Mouse (Mus musculus): ENCODE results near the gene Lrrc28. TPM values are rescaled to one million over a fixed set of nuclear protein-coding genes. Genes with fewer than 3 reads are reported as not detected.

Lrrc28 gene
- total RNA-seq (2014; fragmentation: Nextera tagmentation), result 12.0 and 28.8 TPM in 2 replicates
- 13.3 and 15.5 TPM in 2 replicates for total RNA-seq (2017)

DNA sequence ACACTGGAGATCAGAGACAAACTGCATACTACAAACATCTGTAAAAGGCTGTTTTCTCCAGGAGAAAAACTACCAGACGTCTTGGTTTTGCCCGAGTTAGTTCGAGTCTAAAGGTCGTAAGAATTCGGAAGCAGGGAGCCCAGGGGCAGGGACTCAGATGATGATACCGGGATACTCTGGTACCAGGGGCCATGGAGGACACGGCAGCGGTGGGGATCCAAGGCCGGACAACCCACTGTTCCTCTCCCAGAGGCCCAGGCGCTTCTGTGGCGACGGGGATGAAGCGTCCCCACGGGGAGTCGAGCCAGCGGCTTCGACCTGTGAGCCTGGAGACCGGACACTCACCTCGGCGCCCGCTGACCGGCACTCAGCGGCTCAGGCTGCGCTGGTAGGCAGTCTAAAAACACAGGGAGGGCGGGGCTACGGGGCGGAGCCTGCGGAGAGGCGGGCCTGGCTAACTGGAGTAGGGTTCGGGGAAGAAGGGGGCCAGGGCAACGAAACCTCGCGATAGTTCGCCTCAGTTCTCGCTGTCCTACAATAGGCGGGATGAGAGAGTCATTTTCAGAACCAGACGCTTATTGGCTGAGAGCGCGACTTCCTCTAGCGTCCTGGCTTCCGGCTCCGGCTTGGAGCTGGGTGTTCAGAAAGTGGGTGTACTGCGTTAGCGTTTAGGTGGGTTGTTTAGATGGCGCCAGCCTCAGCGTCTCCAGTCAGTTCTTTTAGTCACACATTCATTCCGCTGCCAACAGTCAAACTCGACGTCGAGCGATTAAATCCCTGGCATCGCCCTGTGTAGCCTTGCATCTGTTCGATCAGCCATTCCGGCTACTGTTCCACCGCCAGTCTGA, at the start of gene Lrrc28:
Gene Lrrc28, minus strand, starts transcription at position 436 of the 848 bp plus-strand sequence.
- ATAC-seq (replicated peaks; ENCODE audit: low FRiP score, low TSS enrichment, poor library complexity, severe bottlenecking), result peak; percentile 98

DNA sequence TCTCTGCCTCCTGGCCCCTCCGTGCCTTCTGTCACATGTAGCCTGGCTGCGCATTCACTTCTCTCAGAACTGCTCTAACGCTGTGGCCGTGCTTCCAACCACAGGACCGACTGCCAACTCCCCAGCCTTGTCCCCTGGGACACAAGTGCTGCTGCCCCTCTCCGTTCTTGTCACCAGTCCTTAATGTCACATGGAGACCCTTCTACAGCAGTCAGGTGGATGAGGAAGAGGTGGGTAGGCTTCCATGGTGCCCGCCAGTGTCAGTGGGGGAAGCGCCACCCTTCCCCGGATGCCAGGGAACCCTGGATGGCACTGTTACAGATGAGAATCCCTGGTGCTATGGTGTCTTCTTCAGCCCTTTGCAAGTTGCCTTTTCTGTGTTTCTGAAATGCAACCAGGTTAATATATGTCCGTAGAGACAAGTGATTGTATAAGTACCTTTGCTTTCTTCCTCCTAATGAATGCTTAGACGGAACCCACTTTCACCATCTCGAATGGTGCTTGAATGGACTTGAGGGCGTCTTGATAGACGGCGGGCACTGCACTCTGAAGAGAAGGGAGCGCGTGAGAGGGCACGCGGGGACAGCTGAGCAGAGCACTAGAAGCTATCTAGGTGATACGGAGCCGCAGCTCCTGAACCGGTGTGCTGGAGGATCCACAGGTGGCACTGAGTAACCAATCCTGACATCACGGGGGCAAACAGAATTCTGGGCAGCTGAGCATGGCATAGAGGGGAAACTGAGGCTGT, 47.9 kb upstream of the Lrrc28 start:
- no peak for ATAC-seq (replicated peaks; ENCODE audit: low FRiP score, low TSS enrichment, poor library complexity, severe bottlenecking)

DNA sequence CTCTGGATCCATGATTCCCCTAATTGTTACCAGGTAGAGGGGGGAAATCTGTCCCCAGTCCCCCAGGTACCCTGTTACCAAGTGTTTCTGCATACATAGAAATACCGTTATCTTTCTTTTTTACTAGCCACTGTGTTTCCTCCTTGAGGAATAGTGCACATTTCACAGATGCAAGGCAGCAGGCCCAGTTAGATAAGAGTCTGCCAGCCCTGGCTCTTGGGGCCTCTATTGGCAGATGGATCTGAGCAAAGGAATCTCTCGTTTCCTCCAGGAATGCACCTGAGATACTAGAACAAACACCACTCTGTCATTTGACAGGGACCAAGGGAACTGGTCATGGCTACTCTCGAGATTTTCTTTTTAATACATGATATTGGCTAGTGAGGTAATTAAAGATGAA, 47.1 kb upstream of the Lrrc28 start:
- ATAC-seq (replicated peaks; ENCODE audit: low FRiP score, low TSS enrichment, poor library complexity, severe bottlenecking), result no peak

DNA sequence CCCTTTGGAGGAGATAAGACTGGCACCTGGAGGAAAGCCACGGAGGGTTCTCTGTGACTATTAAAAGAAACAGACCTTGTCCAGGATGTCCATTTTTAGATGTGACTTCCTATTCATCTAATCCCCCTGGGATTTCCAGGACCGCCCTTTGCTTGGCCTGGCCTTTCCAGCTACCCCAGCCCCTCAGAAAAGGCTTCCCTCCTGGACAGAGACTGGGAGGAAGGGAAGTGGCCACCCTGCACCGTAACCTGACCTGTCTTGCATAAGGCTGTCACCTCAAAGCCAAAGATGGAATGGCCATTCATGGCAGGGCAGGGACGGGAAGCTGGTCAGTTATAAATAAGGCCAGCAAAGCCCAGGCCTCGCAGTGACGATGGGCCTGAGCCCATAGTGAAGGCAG, 46.0 kb upstream of the Lrrc28 start:
- no peak for ATAC-seq (replicated peaks; ENCODE audit: low FRiP score, low TSS enrichment, poor library complexity, severe bottlenecking)

DNA sequence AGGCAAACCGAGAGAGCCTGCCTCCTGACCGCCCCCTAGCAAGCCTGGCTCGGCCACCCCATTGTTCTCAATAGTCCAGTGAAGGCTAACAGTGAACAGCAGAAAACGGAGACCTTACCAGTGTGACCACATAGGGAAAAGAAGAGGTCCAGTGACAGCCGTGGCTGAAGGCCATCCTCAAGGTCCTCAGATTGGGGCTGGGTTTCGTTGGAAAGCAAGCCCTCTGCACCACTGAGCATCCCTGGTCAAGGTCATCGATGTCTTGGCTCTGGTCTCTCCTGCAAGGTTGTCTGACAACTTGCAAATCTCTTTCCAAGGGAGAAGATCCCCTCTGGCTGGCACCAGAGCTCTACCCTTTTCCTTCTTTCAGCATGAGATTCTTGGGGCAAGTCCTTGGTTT, 44.7 kb upstream of the Lrrc28 start:
- ATAC-seq (replicated peaks; ENCODE audit: low FRiP score, low TSS enrichment, poor library complexity, severe bottlenecking), result no peak

DNA sequence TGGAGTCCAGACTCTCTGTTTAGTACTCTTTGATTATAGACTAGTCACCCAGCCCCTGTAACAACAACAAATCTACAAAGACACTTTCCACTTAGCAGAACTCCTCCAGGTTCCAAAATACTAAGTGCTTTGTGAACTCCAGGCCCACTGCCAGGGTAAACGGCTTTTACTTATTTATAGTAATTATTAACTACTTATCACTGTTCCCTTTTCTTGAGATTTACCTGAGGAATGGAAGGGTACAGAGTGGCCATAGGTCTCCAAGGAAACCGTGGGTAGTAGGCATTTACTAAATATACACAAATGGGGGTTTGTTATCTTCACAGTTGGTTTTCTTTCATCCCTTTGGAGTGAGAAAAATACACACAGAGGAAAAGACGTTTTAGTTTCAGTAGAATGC, 43.2 kb upstream of the Lrrc28 start:
- ATAC-seq (replicated peaks; ENCODE audit: low FRiP score, low TSS enrichment, poor library complexity, severe bottlenecking), result no peak

DNA sequence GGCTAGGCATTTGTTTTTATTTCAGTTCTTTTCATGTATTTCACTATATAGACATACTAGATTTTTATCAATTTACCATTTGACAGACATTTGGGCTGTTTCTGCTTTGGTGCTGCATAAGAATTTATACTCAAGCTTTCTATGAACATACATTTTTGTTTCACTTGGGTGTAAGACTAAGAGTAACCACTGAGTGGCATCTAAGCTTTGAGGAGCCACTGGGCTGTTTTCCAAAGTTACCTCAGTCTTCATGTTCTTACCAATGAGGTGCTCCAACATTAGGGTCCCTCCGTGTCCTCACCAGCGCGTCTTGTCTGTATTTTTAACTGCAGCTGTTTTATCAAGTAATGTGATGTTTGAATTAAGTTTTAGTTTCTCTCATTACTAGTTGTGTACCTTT, 41.5 kb upstream of the Lrrc28 start:
- no peak for ATAC-seq (replicated peaks; ENCODE audit: low FRiP score, low TSS enrichment, poor library complexity, severe bottlenecking)

DNA sequence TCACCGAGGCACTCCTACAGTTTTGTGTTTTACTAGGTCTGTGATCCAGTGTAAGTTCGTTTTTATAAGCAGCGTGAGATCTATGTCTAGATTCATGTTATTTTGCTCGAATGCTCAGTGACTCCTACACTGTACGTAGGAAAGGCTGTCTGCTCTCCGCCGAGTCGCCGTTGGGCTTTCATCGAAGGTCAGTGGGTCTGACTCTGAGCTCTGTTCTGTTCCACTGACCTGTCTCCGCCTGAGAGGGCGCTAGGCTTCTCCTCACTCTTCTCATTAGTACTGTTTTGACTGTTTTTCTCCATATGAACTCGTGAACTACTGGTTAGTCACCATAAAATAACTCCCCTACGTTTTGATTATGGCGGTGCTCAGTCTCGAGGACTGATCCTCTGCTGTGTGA, 37.9 kb upstream of the Lrrc28 start:
- no peak for ATAC-seq (replicated peaks; ENCODE audit: low FRiP score, low TSS enrichment, poor library complexity, severe bottlenecking)

DNA sequence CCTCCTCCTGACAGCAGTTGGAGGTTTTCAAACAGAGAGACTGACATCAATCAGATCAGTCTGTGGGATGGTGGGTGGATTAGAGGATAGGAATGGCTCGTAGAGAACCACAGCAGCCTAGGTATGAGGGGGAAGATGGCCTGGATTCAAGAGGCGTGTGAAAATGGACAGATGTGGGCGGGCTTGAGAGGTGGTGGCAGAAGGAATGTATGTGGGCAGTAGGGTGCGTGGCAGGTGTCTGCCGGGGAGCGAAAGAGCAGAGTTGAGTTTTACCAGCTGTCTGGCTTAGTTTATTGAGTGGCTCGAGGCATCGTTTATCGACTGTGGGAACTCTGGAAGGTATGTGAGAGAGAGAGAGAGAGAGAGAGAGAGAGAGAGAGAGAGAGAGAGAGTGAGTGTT, 36.0 kb upstream of the Lrrc28 start:
- no peak for ATAC-seq (replicated peaks; ENCODE audit: low FRiP score, low TSS enrichment, poor library complexity, severe bottlenecking)

DNA sequence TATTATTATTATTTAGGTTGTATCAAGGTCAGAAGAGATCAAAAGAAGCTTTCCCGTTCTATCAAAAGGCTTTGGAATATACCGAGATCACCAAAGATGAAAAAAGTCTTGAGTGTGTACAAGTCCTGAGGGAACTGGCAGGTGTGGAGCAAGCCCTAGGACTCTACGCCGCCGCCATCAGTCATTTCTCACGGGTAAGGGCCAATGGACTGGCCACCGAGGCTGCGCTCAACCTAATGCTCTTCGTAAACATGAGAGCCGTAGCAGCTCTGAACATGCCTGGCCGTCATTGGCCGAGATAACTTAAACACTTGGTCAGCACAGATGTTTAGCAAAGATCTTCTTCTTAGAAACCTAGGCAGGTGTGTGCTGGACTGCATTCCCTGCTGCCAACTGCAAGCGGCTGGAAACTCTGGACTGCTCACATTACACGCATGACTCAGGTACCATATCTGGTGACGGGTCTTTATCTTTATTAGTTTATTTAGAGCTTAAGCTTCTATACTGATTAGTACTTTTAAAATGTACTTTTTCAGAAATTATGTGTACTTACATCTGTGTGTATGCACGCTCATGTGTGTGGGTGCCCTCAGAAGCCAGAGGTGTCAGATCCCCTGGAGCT, 33.9 kb upstream of the Lrrc28 start:
- ATAC-seq (replicated peaks; ENCODE audit: low FRiP score, low TSS enrichment, poor library complexity, severe bottlenecking), result no peak

DNA sequence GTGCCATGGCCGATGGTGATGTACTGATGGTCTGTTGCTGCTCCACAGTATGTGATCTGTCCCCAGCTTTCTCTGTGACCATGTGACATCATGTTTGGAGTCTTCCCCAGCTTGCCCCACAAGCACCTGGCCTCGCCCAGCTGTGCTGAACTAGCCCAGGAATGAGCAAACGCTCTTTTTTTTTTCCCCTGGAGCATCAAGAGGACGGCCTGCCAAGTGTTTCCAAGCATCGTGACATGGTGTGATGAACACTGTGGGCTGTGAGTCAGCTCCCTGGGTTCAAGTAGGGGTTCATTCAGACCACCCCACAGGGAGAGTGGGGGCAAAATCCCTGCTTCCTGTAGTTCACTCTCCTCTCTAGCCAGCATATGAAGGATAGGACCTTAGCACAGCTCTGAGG, 28.6 kb upstream of the Lrrc28 start:
- no peak for ATAC-seq (replicated peaks; ENCODE audit: low FRiP score, low TSS enrichment, poor library complexity, severe bottlenecking)

DNA sequence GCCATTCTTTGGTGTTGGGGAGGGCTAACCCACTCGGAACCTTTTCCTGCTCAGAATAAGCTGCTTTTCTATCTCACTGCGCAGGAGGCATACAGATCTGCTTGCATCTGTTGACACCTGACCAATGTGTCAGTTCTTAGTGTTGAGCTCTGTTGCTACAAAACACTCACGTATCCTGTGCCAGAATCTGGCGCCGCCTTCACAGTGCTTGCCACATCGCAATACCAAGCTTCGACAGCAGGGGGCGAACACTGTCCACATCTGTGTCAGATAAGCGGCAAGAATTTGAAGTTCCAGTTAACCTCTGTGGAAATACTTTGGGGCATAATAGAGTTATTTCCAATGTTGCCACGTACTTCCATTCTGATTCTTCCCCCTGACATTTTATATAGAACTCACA, 27.6 kb upstream of the Lrrc28 start:
- peak; percentile 92 for ATAC-seq (replicated peaks; ENCODE audit: low FRiP score, low TSS enrichment, poor library complexity, severe bottlenecking)

DNA sequence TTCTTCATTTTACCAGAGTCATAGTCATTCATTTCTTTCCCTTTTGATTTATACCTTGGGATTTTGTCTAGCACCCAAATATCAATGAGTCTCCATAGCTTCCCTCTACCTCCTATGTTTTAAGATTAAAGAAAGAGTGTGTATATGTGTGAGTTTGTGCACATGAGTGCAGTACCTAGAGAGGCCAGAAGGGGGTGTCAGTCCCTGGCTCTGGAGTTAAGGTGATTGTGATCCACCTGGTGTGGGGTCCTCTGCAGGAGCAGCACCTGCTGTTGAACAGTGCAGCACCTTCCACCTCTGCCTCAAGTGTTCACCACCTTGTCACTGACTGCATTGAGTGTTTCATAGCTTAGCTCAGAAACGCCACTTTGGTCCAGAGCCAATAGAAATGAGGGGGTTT, 25.9 kb upstream of the Lrrc28 start:
- no peak for ATAC-seq (replicated peaks; ENCODE audit: low FRiP score, low TSS enrichment, poor library complexity, severe bottlenecking)

DNA sequence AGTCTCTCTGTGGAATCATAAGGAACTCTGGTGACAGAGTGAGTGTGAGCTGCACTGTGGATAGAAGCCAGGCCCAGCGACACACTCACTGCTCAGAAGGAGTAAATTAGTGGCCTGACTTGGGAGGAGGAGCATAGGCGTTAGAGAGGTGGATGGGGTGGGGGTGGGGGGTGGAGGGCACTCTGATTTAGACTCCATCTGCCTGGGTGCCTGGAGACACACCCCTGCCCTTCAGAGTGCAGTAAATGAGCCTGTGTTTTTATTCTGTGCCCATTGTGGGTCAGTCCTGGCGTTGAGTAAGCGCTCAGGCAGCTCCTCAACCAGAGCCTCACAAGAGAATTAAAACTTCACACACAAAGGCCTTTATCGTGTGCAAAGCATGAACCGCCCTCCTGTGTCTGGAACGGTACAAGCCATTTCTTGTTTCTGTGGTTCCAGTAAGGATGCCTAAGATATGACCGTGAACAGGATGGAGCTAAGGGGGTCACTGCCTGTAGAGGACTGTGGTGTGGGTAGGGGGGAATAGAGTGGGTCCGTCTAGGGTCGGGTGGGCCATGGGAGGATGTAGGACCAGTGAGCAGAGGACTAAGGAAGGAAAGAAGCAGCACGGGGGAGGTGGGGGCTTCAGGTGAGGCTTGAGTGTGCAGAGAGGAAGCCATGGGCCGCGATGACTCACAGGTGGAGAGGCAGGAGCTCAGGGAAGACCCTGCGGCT, 19.1 kb upstream of the Lrrc28 start:
- ATAC-seq (replicated peaks; ENCODE audit: low FRiP score, low TSS enrichment, poor library complexity, severe bottlenecking), result no peak

DNA sequence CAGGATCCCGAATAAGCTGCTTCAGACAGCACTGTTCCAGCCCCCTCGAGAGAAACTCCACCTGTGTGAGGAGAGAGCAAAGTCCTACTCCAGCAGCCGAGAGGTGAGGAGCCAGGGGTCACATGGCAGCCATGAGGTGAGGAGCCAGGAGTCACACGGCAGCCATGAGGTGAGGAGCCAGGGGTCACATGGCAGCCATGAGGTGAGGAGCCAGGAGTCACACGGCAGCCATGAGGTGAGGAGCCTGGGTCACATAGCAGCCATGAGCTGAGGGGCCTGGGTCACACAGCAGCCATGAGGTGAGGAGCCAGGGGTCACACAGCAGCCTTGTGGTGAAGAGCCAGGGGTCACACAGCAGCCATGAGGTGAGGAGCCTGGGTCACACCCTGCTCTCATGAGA, 17.4 kb upstream of the Lrrc28 start:
- no peak for ATAC-seq (replicated peaks; ENCODE audit: low FRiP score, low TSS enrichment, poor library complexity, severe bottlenecking)

DNA sequence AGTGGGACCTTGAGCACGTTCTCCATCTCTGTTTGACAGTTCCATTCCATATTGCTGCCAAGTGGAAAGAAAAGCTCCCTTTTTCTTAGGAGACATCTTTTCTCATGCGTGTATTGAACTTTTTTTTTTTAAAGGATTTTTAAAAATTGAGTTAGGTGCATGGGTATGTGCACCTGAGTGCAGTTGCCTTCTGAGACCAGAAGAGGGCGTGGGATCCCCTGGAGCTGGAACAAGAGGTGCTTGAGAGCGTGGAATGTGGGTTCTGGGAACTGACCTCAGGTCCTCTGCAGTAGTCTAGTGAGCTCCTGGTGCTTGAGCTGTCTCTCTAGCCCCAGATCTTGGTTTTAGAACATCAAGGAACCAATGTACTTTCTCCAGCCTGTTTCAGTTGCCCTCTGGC, 13.0 kb upstream of the Lrrc28 start:
- no peak for ATAC-seq (replicated peaks; ENCODE audit: low FRiP score, low TSS enrichment, poor library complexity, severe bottlenecking)

DNA sequence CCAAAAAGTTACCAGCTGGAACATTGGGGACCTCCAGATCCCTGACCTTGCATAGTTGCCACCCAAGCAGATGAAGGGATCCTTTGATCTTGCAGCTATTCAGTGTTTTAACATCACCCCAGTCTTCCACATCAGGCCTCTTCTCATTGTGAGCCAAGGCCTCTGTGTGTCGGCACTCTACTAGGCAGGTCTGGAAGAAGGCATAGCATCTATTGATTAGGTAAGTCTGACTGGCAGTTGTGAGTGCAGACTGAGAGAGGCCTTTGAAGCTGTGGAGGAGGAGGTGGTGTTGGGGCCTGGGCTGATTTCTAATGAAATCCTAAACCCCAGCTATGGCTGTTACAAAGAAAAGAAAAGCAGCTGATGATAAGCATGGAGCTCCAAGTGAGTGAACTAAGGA, 10.1 kb upstream of the Lrrc28 start:
- no peak for ATAC-seq (replicated peaks; ENCODE audit: low FRiP score, low TSS enrichment, poor library complexity, severe bottlenecking)

DNA sequence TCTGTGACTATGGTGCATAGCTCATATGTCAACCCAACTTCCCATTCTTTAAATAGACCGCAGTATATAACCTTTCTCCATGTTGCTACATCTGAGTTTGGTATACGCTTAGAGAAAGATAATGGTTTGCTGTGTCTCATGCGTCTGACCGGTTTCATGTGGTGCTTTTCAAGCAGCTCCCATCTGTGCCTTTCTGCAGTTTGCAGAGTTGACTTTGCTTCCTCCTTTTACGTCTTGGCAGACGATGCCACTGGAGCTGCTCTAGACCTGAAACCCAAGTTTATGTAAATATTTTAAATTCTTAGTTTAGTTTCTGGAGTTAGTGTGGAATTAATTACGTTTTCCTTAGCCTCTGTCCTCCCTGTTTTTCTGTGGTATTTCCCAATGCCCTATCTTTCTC, 9.6 kb upstream of the Lrrc28 start:
- no peak for ATAC-seq (replicated peaks; ENCODE audit: low FRiP score, low TSS enrichment, poor library complexity, severe bottlenecking)

DNA sequence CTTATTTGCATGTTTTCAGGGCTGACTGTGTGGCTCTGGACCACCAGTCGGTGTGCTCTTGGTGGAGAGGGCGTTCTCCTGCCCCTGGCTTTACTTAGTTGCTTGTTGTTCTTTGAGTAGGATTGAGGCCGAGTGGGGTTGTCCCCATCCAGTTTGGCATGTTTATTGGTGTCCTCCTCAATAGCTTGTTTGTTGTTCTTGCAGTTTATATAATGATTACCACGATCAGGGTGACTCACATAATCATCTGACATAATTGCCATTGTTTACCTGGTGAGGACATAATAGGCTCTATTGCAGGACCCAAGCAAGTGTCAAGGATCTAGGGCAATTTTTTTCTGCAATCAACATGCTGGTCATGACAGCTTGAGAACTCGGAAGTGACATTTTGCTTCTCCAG, 7.1 kb upstream of the Lrrc28 start:
- no peak for ATAC-seq (replicated peaks; ENCODE audit: low FRiP score, low TSS enrichment, poor library complexity, severe bottlenecking)

DNA sequence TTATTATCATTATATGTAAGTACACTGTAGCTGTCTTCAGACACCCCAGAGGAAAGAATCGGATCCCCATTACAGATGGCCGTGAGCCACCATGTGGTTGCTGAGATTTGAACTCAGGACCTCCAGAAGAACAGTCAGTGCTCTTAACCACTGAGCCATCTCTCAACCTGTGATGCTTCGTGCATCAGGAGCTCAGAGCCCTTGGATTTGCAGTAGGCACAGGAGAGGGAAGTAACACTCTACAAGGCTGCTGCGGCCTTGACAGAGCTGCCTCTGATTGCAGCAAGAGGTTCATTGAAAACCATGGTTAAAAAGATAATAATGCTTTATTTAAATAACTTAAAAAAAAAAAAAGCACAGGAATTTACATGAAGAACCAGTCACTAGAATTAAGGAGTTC, 3.3 kb upstream of the Lrrc28 start:
- no peak for ATAC-seq (replicated peaks; ENCODE audit: low FRiP score, low TSS enrichment, poor library complexity, severe bottlenecking)
